8 mouse cellular contexts compared by ENCODE assay signal in the genomic region with DNA sequence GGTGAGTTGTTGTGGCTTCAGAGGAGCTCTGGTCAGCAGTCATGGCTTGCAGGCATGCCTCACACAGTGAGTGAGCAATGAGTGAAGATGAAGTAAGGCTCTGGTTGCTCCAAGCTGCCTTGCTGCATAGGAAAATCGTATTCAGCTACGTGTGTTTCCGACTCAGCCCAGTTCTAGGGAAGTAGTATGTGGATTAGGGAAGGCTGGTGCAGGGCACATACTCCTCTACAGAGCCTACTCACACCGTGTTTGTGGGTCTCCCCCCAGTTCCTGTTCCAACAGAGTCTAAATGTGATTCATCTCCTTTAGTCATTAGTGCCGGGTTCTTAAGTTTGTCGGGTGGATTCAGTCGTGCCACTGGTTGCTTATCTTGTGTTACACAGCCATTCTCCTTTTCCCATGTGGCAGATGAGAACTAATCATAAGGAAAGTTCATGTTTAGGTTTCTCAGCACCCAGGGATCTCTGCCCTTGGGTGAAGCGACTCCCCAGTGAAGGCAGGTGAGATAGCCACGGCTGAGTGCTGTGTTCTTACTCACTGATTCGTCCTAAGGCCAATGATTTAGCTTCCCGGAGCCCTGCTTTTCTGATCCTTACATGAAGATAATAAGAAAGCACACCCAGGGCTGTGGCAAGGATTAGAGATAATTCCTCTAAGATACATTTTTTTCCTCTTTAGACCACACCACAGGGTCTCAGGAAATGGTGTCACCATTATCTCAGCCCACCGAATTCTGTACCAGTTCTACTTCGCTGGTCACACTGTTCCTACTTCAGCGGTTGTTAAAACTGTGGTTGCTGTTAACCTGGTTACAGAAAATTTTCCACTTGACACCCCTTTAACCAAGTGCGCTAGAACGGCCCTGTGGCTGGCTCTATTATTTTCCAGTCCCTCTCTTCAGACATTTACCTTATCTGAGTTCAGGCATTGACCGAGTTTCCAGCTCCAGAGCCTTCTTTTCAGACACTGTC.
A peak's percentile ranks its signal among the peaks of the same experiment; 100 is the strongest.
DNase-seq lines count a peak whose midpoint lies in the region; ATAC-seq lines count a peak whose summit lies in the region.

No protein-coding gene starts in this region.

- H3K36me3 ChIP-seq in heart, embryonic 10.5 days, result no peaks in the 10 kb centered on the region
- 0 out of 2 replicates have a peak, but pooled peaks cover 2% of the 10 kb centered on the region for H3K36me3 ChIP-seq in limb, embryonic 13.5 days

- no peak overlapping the region for H3K9ac ChIP-seq in limb, embryonic 13.5 days

- no peaks in the 10 kb centered on the region for H3K27me3 ChIP-seq in heart, embryonic 10.5 days (ENCODE audit: insufficient read depth, poor library complexity, severe bottlenecking)
- 0 out of 2 replicates have a peak, but pooled peaks cover 3% of the 10 kb centered on the region for H3K27me3 ChIP-seq in limb, embryonic 13.5 days

- peak overlapping the region; percentile 70 for H3K27ac ChIP-seq in heart, embryonic 10.5 days
- peak overlapping the region; percentile 44; the same call in 1 of the 2 replicates for H3K27ac ChIP-seq in limb, embryonic 13.5 days

- H3K4me2 ChIP-seq in limb, embryonic 13.5 days (replicated peaks), result peak overlapping the region; percentile 34; the same call in 1 of the 2 replicates

- DNase-seq in heart, embryonic 10.5 days (ENCODE audit: low spot score), result no peak
- no peak for DNase-seq in heart, adult 8-10 months (ENCODE audit: low spot score)
- peak; percentile 40 for DNase-seq in thymus, postnatal 14 days
- no peak for DNase-seq in thymus, postnatal 0 days (ENCODE audit: low spot score)
- peak; percentile 42 for DNase-seq in thymus, postnatal 4 days
- DNase-seq in Muller cell, postnatal 12 days (ENCODE audit: inconsistent ontology term), result no peak
- no peak for DNase-seq in adrenal gland, postnatal 14 days

- no peak for ATAC-seq in limb, embryonic 13.5 days (ENCODE audit: low FRiP score, low read depth)

- H3K9me3 ChIP-seq in heart, embryonic 10.5 days, result no peaks in the 10 kb centered on the region
- no peaks in the 10 kb centered on the region for H3K9me3 ChIP-seq in limb, embryonic 13.5 days

- peak overlapping the region; percentile 38 for H3K4me3 ChIP-seq in heart, embryonic 10.5 days
- no peak overlapping the region for H3K4me3 ChIP-seq in limb, embryonic 13.5 days

- 50% methylated on average over 17 of the region's 17 CpGs for WGBS in heart, embryonic 10.5 days
- WGBS in limb, embryonic 13.5 days, result 63% methylated on average over 17 of the region's 17 CpGs

- peaks cover 71% of the 10 kb centered on the region for H3K4me1 ChIP-seq in heart, embryonic 10.5 days
- H3K4me1 ChIP-seq in limb, embryonic 13.5 days, result peaks cover 78% of the 10 kb centered on the region

Comparison
In these comparisons a context has a peak if more than half of its experiments do, and no peak if none do; other contexts are left out.
1. DNase-seq: peak in thymus, postnatal 14 days (single experiment) and thymus, postnatal 4 days (single experiment); none in heart, embryonic 10.5 days (single experiment), heart, adult 8-10 months (single experiment), thymus, postnatal 0 days (single experiment), Muller cell, postnatal 12 days (single experiment) and adrenal gland, postnatal 14 days (single experiment).